Mouse (Mus musculus) megakaryocyte, embryonic 14.5 days (primary cell): Measurements from ENCODE around the gene Sowahb. TPM values are rescaled to one million over a fixed set of nuclear protein-coding genes. Genes with fewer than 3 reads are reported as not detected.
"Not testable (repeated sequence)": the region's sequence is repeated elsewhere in the genome, so short reads cannot be mapped to it uniquely, and the experiment has no call there.

Experiments used
- H3K27me3 ChIP-seq: replicated peaks from 2 replicates; pipeline ENCODE3; 2012; ENCODE audit warnings: inconsistent platforms
- H3K36me3 ChIP-seq: replicated peaks from 2 replicates; pipeline ENCODE3; 2012; ENCODE audit warnings: low read length, inconsistent platforms, mixed read lengths
- H3K4me1 ChIP-seq: 2 replicates; pipeline ENCODE4 v1.6.1; 2012; ENCODE audit warnings: inconsistent platforms
- H3K4me3 ChIP-seq: replicated peaks from 2 replicates; pipeline ENCODE3; 2012; ENCODE audit warnings: moderate library complexity, mild to moderate bottlenecking, inconsistent platforms
- H3K9me3 ChIP-seq: 2 replicates; pipeline ENCODE4 v1.6.1; 2012; ENCODE audit warnings: inconsistent platforms
- FLI1 ChIP-seq: IDR thresholded peaks from 2 replicates; pipeline ENCODE4 v1.6.1; 2012; ENCODE audit warnings: low read length, inconsistent platforms, mixed read lengths
- GATA1 ChIP-seq: IDR thresholded peaks from 3 replicates; pipeline ENCODE4 v1.6.1; 2012; ENCODE audit warnings: mixed read lengths, low read length, inconsistent platforms, borderline replicate concordance
- polyA plus RNA-seq: library from polyadenylated mRNA; stranded (reverse); fragments of >175 nt; gene quantifications from 2 replicates; pipeline ENCODE4 v1.2.3, GENCODE M21; 2012; ENCODE audit warnings: low replicate concordance; ENCODE audit not compliant: insufficient read depth

Sowahb gene
- polyA plus RNA-seq, 1 experiment: 0.09 TPM

DNA sequence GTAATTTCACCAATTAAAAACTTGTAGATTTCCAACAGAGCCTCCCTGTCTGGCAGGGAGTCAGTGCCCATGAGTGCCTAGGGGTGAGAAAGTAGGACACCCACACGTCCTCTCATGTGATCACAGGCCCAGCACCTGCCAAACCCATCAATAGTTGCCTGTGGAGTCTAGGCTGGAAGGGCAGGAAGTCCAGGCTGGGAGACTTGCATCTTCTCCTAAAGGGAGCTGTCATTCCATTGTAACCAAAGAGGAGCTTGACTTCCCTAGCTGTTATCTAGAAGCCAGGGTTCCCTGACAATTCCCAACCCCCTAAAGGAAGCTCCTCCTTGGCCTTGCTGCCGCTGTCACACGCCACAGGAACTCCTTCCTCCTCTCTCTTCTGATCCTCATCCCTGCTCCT lies 14.0 kb downstream of the Sowahb start:
- Histone ChIP-seq H3K9me3 (no peaks in the 10 kb centered on the region), H3K27me3 (peaks cover 6% of the 10 kb centered on the region), H3K4me1 (peaks cover 39% of the 10 kb centered on the region), H3K4me3 (peak overlapping the region; percentile 60), H3K36me3 (no peaks in the 10 kb centered on the region)
- TF ChIP-seq GATA1: no peak
- TF ChIP-seq FLI1: no peak

DNA sequence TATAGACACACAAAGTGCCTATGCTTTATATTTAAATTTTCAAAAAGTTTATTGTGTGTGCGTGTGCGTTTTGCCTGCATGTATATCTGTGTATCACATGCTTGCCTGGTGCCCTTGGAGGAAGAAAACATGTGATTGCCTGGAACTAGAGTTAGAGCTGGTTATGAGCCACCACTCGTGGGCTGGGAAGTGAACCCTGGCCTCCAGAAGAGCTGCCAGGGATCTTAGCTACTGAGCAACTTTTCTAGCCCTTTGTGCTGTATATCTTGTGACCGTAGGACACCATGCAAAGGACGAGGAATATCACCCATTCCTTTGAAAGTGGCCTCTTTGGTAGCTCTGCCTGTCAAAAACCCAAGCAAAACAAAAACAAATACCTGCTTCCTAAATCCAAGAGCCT lies 14.4 kb downstream of the Sowahb start:
- Histone ChIP-seq H3K27me3 (peaks cover 7% of the 10 kb centered on the region), H3K36me3 (no peaks in the 10 kb centered on the region), H3K4me3 (no peak overlapping the region), H3K9me3 (no peaks in the 10 kb centered on the region), H3K4me1 (peaks cover 39% of the 10 kb centered on the region)
- TF ChIP-seq GATA1 (no peak), FLI1 (no peak)

DNA sequence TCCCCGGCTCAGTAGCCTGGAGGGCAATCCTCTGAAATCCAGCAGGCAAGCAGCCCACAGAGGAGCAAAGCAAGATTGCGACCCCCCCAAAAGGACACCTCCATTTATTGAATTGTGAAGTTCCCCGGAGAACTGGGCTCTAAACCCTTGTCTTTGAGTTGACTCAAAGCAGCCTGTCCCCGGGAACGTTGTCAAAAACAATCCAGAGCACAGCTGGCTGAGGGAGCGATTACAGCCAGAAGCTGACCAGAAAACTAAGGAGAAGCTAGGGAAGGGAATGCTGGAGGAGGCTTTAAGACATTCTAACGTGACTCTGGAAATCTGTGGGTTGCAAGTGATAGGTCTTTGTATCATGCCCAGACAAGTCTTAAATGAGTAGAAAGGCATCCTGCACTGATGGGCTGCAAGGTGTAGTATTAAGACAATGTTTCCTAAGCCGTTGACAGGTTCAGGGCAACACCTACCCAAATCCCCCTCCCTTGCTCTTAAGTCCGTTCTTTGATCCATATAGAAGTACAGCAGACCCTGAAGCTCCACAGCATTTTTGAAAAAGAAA lies 17.6 kb downstream of the Sowahb start:
- no peaks in the 10 kb centered on the region for H3K36me3 ChIP-seq
- TF ChIP-seq FLI1 (no peak), GATA1 (no peak)

DNA sequence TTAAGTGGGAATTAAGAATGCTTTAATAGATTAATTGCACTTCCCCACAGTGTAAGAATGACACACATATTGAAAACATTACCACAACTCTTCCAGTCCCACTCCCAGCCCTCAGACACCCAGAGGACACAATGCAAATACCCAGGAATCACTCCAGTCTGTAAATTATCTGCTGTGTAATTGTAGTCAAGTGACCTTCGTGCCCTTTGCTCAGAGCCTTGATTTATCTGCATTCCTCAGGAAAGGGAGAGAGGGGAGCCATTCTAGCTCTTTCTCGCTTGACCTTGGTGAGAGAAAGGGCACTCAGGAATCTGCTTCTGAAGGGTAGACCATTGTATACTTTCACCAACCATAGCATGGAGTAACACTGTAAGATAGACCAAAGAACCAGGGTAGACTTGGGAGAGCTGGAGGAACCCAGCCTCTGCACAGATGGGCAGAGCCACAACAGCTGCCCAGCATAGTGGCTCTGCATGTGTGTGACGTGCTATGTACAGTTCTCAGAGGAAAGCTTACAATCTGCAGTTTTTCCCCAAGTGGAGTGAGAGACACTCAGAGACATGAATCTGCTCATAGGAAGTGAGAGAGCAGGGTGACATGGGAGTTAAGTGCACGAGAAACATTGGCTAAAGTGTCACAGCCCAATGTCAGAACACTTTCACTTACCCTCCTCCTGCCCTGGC lies 18.2 kb downstream of the Sowahb start:
- Histone ChIP-seq H3K27me3 (peaks cover 18% of the 10 kb centered on the region), H3K4me1 (peaks cover 28% of the 10 kb centered on the region), H3K9me3 (no peaks in the 10 kb centered on the region), H3K36me3 (no peaks in the 10 kb centered on the region), H3K4me3 (peak overlapping the region; percentile 47)
- TF ChIP-seq GATA1: no peak
- no peak for TF ChIP-seq FLI1

More for the DNA sequence above, 17.6 kb downstream of the Sowahb start:
- Histone ChIP-seq H3K4me3 (peak overlapping the region; percentile 47), H3K27me3 (peaks cover 14% of the 10 kb centered on the region), H3K9me3 (no peaks in the 10 kb centered on the region), H3K4me1 (peaks cover 27% of the 10 kb centered on the region)

DNA sequence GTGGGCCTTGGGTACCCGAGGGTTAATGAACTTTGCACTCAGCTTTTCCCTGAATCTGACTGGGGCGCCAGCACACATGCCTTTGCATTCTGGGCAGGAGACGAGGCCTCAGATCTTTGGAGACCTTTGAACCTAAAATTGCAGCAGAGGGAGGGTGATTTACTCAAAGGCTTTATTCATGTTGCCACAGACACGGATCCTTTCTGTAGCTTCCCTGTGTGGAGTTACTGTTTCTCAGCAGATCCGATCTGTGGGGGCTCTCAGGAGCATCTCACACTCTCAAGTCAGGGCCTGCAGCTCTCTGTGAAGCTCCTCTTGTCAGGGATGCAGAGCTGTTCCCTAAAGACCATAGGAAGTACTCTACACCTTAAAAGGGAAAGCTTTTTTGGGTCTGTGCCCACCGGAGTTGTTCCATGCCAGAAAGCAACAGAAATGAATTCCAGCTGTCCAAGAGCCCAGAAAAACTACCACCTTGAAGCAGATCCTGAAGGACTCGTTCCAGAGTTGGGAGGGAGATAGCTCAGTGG lies 20.0 kb downstream of the Sowahb start:
- peaks cover 22% of the 10 kb centered on the region for H3K27me3 ChIP-seq

DNA sequence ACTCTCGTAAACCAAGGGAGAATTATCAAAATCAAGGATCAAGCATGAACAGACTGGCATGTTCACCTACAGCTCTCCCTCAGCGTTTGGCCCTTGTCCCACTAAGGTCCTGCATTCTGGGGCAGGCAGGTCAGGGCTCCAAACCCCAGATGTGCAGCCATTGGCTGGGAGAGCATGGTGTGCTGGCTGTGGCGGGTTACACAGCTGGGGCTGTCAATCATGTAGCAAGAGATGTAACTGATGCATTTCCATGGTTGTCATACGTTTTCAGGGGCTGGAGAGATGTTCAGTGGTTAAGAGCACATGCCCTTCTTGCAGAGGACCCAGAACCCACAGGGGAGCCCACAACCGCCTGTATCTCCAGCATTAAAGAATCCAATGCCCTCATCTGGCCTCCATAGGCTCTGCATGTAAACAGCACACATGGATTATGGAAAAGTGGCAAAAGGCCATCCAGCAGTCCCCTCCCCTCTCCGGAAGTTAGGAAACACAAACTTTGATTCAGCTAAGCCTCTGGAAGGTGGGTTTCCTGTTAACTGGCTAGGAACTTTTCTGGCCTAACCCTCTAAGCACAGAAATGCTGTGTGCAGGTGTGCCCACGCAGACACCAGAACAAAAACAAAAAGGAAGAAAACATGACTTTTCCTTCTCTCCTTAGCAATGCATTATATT lies 22.6 kb downstream of the Sowahb start:
- peaks cover 21% of the 10 kb centered on the region for H3K27me3 ChIP-seq
- peaks cover 24% of the 10 kb centered on the region for H3K4me1 ChIP-seq
- no peaks in the 10 kb centered on the region for H3K36me3 ChIP-seq
- H3K9me3 ChIP-seq: peaks cover 4% of the 10 kb centered on the region; the same call in 1 of the 2 replicates
- no peak overlapping the region for H3K4me3 ChIP-seq
- TF ChIP-seq FLI1 (no peak), GATA1 (no peak)

More for the DNA sequence above, 20.0 kb downstream of the Sowahb start:
- Histone ChIP-seq H3K9me3 (no peaks in the 10 kb centered on the region), H3K4me3 (no peak overlapping the region), H3K4me1 (peaks cover 23% of the 10 kb centered on the region), H3K36me3 (no peaks in the 10 kb centered on the region)
- no peak for TF ChIP-seq FLI1
- TF ChIP-seq GATA1: no peak

DNA sequence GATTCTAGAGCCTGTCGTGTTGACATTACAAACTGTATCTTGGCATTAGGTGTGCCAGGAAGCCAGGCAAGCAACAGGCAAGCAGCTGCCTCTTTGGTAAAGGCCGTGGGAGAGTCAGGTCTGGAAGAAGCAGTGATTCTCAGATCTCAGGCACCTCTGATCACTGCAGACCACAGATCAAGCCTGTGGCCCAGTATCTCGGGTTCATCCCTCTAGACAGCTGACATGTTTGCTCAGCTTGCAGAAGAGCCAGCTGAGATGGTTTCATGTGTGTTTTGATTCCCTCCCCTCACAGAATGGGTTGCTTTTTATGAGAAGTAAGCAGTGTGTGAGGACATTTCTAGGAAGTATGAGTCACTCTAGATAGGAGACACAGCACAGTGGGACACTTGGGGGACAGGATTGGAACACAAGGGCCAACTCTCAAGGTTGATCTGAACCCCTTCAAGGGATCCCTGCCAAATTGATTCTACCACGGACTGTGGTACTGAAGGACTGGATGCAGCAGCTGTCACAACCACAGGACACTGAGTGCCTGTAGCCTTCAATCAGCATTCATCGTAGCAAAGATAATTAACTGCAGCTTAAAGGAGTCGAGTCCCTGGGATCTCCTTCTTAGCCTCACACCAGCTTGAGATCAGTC lies 24.7 kb downstream of the Sowahb start:
- Histone ChIP-seq H3K36me3 (no peaks in the 10 kb centered on the region), H3K9me3 (peaks cover 4% of the 10 kb centered on the region; the same call in 1 of the 2 replicates), H3K4me1 (peaks cover 16% of the 10 kb centered on the region), H3K27me3 (peaks cover 16% of the 10 kb centered on the region), H3K4me3 (no peak overlapping the region)
- no peak for TF ChIP-seq FLI1
- TF ChIP-seq GATA1: no peak

DNA sequence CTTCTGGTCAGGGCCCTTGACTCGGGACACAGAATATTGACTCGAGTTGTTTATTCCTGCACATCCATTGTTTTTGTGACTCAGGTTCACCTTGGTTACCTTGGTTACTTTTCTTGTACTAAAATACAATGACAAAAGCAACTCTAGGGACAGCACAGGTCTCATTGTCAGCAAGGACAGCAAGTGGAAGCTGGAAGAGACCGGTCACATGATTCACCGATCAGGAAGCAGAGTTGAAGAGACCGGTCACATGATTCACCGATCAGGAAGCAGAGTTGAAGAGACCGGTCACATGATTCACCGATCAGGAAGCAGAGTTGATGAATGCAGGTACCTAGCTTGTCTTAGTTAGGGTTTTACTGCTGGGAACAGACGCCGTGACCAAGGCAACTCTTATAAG lies 25.6 kb downstream of the Sowahb start:
- Histone ChIP-seq H3K27me3 (peaks cover 11% of the 10 kb centered on the region), H3K4me1 (peaks cover 16% of the 10 kb centered on the region)
- H3K9me3 ChIP-seq, H3K36me3 ChIP-seq, H3K4me3 ChIP-seq: not testable (repeated sequence)

DNA sequence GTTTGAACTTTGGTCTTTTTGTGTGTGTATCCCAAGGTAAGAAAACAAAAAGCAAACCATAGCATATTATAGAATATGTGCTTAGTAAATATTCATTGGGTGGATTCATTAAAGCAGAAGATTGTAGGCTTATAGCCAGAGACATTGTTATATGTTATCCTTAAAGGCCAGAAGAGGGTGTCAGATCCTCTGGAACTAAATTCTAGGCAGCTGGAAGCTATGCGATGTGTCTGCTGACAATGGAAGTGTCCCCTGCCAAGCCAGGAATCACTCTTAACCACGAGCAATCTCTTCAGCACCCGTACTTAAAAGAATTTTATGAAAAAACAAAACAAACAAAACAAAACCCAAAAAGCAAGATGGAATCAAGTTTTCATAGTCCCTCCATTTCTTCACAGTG lies 27.1 kb downstream of the Sowahb start:
- no peak overlapping the region for H3K4me3 ChIP-seq
- peaks cover 16% of the 10 kb centered on the region for H3K4me1 ChIP-seq
- H3K9me3 ChIP-seq: peaks cover 8% of the 10 kb centered on the region
- TF ChIP-seq GATA1 (no peak), FLI1 (no peak)
- peaks cover 13% of the 10 kb centered on the region for H3K27me3 ChIP-seq
- H3K36me3 ChIP-seq: no peaks in the 10 kb centered on the region

DNA sequence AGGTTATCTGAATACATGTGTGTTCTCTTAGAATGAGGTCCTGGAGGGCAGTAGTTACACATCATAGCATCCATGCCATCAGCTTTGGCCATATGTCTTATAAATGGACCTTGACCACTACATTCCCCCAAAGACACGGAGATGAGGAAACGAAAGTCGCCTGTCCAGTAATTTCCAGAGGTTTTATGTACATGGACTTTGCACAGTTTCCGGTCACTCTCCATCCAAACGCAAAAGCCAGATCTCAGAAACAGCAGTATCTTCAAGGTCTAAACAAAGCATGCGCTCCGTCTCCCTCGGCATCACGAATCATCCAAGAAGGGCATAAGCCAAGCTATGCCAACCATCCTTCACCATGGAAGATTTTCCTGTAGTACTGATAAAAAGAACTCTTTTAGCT lies 36.6 kb downstream of the Sowahb start:
- H3K4me3 ChIP-seq: no peak overlapping the region
- no peaks in the 10 kb centered on the region for H3K9me3 ChIP-seq
- no peaks in the 10 kb centered on the region for H3K36me3 ChIP-seq
- peaks cover 11% of the 10 kb centered on the region for H3K27me3 ChIP-seq
- no peak for TF ChIP-seq GATA1
- no peak for TF ChIP-seq FLI1
- H3K4me1 ChIP-seq: peaks cover 13% of the 10 kb centered on the region
